Mouse (Mus musculus): ENCODE results near the gene Vamp5. TPM values are rescaled to one million over a fixed set of nuclear protein-coding genes. Genes with fewer than 3 reads are reported as not detected.
A peak's percentile ranks its signal among the peaks of the same experiment; 100 is the strongest.

The Vamp5 gene
- polyA plus RNA-seq, 1 experiment, result 12.2 TPM

- peak; percentile 23; the same call in 1 of the 2 replicates for TF ChIP-seq CTCF (IDR thresholded peaks at IDR 0.05; ENCODE audit: borderline replicate concordance, extremely low read depth, insufficient read depth, insufficient read length)
- peak; percentile 43; the same call in 1 of the 2 replicates for TF ChIP-seq POLR2A (IDR thresholded peaks at IDR 0.05; ENCODE audit: borderline replicate concordance, extremely low read depth, insufficient read depth, insufficient read length, poor library complexity, severe bottlenecking)
Observed at GRCm38 (mm10) chr6:72362132-72363028, 17.9 kb downstream of the Vamp5 start.

GRCm38 (mm10) chr6:72361121-72361551 lies 19.1 kb downstream of the Vamp5 start:
- no peak for DNase-seq (ENCODE audit: low read depth)
- no peak for TF ChIP-seq POLR2A (IDR thresholded peaks at IDR 0.05; ENCODE audit: borderline replicate concordance, extremely low read depth, insufficient read depth, insufficient read length, poor library complexity, severe bottlenecking)
- TF ChIP-seq CTCF (IDR thresholded peaks at IDR 0.05; ENCODE audit: borderline replicate concordance, extremely low read depth, insufficient read depth, insufficient read length), result no peak

More at GRCm38 (mm10) chr6:72362132-72363028, 17.9 kb downstream of the Vamp5 start:
- DNase-seq (ENCODE audit: low read depth), result peak; percentile 99

GRCm38 (mm10) chr6:72360599-72360935 lies 19.7 kb downstream of the Vamp5 start:
- TF ChIP-seq POLR2A (IDR thresholded peaks at IDR 0.05; ENCODE audit: borderline replicate concordance, extremely low read depth, insufficient read depth, insufficient read length, poor library complexity, severe bottlenecking) (no peak), CTCF (IDR thresholded peaks at IDR 0.05; ENCODE audit: borderline replicate concordance, extremely low read depth, insufficient read depth, insufficient read length) (no peak)
- no peak for DNase-seq (ENCODE audit: low read depth)

GRCm38 (mm10) chr6:72359891-72360598 lies 20.2 kb downstream of the Vamp5 start:
- no peak for DNase-seq (ENCODE audit: low read depth)
- no peak for TF ChIP-seq CTCF (IDR thresholded peaks at IDR 0.05; ENCODE audit: borderline replicate concordance, extremely low read depth, insufficient read depth, insufficient read length)
- TF ChIP-seq POLR2A (IDR thresholded peaks at IDR 0.05; ENCODE audit: borderline replicate concordance, extremely low read depth, insufficient read depth, insufficient read length, poor library complexity, severe bottlenecking), result no peak

- TF ChIP-seq CTCF (IDR thresholded peaks at IDR 0.05; ENCODE audit: borderline replicate concordance, extremely low read depth, insufficient read depth, insufficient read length) (no peak), POLR2A (IDR thresholded peaks at IDR 0.05; ENCODE audit: borderline replicate concordance, extremely low read depth, insufficient read depth, insufficient read length, poor library complexity, severe bottlenecking) (no peak)
- DNase-seq (ENCODE audit: low read depth), result no peak
Observed at GRCm38 (mm10) chr6:72359343-72359742, 20.9 kb downstream of the Vamp5 start.

GRCm38 (mm10) chr6:72358086-72358764 lies 22.0 kb downstream of the Vamp5 start:
- TF ChIP-seq CTCF (IDR thresholded peaks at IDR 0.05; ENCODE audit: borderline replicate concordance, extremely low read depth, insufficient read depth, insufficient read length) (no peak), POLR2A (IDR thresholded peaks at IDR 0.05; ENCODE audit: borderline replicate concordance, extremely low read depth, insufficient read depth, insufficient read length, poor library complexity, severe bottlenecking) (no peak)
- DNase-seq (ENCODE audit: low read depth), result no peak

GRCm38 (mm10) chr6:72357164-72358079 lies 22.8 kb downstream of the Vamp5 start:
- DNase-seq (ENCODE audit: low read depth), result peak; percentile 35
- TF ChIP-seq CTCF (IDR thresholded peaks at IDR 0.05; ENCODE audit: borderline replicate concordance, extremely low read depth, insufficient read depth, insufficient read length) (no peak), POLR2A (IDR thresholded peaks at IDR 0.05; ENCODE audit: borderline replicate concordance, extremely low read depth, insufficient read depth, insufficient read length, poor library complexity, severe bottlenecking) (no peak)

GRCm38 (mm10) chr6:72356001-72356532 lies 24.2 kb downstream of the Vamp5 start:
- TF ChIP-seq CTCF (IDR thresholded peaks at IDR 0.05; ENCODE audit: borderline replicate concordance, extremely low read depth, insufficient read depth, insufficient read length) (no peak), POLR2A (IDR thresholded peaks at IDR 0.05; ENCODE audit: borderline replicate concordance, extremely low read depth, insufficient read depth, insufficient read length, poor library complexity, severe bottlenecking) (no peak)

GRCm38 (mm10) chr6:72355066-72355911 lies 25.0 kb downstream of the Vamp5 start, which contains the start of gene Tmem150a:
TSS of gene Tmem150a (plus strand) at chr6:72355447.
- DNase-seq (ENCODE audit: low read depth), result peak; percentile 78
- TF ChIP-seq CTCF (IDR thresholded peaks at IDR 0.05; ENCODE audit: borderline replicate concordance, extremely low read depth, insufficient read depth, insufficient read length), result peak; percentile 38; the same call in 1 of the 2 replicates
- TF ChIP-seq POLR2A (IDR thresholded peaks at IDR 0.05; ENCODE audit: borderline replicate concordance, extremely low read depth, insufficient read depth, insufficient read length, poor library complexity, severe bottlenecking), result no peak

More at GRCm38 (mm10) chr6:72356001-72356532, 24.2 kb downstream of the Vamp5 start:
- DNase-seq (ENCODE audit: low read depth), result no peak

Data from brain, embryonic 14.5 days (tissue).